Mouse (Mus musculus) urinary bladder, postnatal 36 days (tissue): ENCODE measurements around the gene Rad51.

Experiments
- DNase-seq, 2 experiments: peaks; one replicate each; pipeline ENCODE4 v3.0.0; 2022; ENCODE audit warnings: low spot score in 2 of 2, mixed read lengths in 1 of 2

Rad51 gene

DNA sequence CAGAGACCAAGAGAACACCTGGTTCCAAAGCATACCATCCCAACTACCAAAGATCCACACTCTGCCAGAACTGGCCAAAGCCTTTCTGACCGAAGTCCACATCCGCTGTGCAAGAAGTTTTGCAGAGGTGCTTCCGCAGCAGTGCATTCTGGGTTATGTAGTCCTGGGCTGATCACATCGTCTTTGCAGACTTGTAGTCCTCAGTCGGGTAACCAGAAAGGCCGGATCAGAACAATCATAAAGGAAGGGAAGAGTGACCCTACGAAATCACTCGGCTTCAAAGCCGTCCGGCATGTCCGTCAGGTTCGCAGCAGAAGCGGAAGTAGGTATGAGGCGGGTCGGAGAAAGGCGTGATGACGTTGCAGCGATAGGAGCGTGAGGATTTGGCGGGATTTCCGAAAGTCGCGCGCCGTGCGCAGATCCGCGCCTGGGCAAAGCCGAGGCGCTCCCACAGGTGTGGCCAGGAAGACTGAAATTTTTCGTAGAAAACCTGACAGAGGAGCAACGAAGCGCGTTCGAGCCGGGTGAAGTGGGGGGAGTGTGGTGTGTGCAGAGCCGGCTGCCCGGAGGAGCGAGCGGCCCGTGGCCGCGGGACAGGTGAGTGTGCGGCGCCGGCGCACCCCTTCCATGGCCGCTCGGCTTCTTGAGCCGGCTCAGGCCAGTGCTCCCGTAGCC lies at the start of gene Rad51:
Gene Rad51 (plus strand): TSS at position 356 of the 675 bp plus-strand sequence.
- DNase-seq: peak; percentile 83 to 87

DNA sequence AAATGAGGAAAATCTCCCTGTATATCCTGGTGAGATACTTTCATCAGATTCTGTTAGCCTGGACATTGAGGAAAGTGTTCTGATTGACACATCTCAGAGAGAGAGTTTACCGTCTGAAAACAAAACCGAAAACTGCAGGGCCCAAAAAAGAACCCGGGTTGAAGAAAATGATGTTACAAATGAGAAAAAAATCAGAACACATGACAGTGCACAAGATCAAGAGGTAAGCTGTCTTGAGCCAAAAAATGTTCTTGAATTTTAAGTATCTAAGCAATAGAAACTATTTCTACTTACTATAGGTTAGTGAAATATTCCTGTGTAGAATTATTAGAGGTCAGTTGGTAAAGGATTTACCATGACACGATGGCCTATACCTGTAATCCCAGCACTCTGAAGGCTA lies 40.2 kb upstream of the Rad51 start:
- DNase-seq: no peak

DNA sequence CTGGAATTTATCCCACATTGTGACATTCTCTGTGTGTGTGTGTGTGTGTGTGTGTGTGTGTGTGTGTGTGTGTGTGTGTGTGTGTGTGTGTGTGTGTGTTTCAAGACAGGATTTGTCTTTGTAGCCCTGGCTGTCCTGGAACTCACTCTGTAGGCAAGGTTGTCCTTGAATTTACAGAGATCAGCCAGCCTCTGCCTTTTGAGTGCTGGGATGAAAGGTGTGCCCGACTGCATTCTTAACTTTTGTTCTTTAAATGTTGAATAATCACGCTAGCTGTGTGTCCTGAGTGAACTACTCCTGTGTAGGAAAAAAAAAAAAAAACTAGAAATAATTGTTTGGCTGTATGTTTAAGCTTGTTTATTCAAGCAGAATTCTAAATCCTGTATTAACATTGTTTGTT lies 26.4 kb upstream of the Rad51 start:
- no peak for DNase-seq

DNA sequence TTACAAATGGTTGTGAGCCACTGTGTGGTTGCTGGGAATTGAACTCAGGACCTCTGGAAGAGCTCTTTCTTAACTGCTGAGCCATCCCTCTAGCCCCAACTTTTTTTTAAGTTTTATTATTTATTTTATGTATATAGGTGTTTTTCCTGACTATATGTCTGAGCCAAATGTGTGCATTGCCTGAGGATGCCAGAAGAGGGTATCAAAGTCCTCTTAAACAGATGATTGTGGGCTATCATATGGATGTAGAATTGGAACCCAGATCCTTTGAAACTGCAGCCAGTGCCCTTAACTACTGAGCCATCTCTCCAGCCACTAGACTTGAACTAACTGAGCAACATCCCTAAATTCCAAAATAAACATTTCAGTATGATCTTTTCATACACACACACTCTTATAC lies 11.0 kb upstream of the Rad51 start:
- no peak for DNase-seq

DNA sequence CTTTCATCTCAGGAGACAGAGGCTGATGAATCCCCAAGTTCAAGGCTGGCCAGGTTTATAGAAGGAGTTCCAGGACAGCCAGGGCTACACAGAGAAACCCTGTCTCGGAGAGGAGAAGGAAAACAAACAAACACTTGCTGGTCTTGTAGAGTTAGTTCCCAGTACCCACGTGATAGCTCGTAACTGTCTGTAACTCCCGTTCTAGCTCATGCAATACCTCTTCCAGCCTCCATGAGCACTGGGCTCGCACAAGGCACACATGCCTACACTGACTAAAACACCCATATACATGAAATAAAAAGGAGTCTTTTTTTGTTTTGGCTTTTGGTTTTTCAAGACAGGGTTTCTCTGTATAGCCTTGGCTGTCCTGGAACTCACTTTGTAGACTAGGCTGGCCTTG lies 6.0 kb upstream of the Rad51 start:
- DNase-seq: no peak

DNA sequence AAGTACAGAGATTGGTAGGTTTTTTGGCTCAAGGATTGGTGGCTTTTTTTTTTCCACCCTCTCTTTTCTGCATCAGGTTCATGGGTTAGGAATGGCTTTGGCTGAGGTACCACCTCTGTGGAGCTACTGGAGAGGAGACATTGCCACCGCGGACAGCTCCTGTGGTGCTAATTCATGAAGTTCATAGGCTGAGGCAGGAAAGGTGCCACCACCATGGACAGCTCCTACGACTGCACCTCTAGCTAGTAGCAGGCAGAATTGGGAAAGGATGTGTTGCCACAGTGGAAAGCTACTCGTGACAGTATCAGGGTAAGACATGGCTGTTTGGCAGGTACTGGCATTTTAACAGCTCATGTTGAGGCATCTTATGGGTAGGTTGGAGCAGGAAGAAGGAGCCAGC lies 4.0 kb upstream of the Rad51 start:
- DNase-seq: peak in 1 of 2 experiments; percentile 9

DNA sequence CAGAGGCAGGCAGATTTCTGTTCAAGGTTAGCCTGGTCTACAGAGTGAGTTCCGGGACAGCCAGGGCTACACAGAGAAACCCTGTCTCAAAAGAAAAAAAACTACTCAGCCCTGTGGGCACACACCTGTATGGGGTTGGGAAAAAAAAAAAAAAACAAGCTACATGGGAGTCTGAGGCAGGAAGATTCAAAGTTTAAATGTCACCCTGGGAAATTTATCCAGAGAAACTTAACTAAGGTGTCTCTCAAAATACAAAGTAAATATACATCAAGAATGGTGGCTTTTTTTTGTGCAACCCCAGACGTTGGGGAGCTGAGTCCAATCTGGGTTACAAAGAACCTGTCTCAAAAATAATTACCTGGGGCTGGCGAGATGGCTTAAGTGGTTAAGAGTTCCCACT lies 1.5 kb upstream of the Rad51 start:
- DNase-seq: no peak

DNA sequence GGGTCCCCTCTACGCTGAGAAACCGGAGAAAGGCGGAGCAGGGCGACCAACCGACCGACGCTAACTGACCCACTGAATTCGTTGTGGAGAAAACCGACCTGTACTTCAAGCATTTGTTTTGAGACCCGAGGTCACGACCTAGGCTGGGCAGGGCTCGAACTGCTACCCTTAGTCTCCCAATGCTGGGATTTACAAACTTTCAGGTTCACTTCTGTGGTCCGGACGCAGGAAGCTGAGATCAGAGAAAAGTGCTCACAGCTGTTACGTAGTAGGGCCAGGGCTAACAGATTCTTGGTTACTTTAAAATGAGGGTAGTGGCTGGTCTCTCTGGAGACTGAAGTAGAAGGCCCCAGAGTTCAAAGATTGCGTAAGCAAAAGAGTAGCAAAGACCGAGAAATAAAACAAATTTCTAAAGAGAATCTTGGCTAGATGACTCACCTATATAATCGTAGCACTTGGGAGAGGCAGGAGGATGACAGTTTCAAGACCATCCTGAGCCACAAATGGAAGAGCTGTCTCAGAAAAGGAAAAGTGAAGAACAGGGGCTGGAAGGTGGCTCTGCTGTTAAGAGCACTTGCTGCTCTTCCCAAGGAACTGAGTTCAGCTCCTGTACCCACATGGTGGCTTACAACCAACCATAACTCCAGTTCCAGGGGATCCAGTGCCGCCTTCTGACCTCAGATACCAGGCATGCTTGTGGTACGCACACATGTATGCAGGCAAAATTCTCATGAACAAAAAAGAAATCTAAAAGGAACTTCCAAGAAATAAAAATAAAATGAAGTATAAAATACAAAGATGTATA lies 730 bp downstream of the Rad51 start:
- no peak for DNase-seq

DNA sequence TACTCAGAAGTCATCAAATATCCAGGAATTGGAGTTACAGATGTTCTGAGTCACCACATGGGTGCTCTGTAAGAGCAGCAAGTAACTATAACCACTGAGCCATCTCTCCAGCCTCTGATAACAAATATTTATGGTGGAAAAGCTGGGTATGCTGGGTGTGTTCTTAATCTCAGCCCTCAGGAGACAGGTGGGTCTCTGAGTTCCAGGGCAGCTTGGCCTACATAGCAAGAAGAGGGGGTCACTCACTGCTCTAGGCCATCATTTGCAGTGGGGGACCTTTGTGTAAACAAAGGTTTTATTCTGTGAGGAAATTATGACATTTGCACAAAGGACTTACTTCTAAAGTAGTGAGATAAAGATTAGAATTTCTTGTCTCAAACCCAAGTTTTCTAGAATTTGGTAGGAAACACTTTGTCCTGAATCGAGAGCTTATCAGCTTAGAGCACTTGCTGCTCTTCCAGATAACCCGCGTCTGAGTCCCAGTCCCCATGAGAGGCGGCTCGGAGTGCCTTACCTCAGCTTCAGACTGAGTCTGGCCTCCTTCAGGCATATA lies 23.8 kb downstream of the Rad51 start:
- no peak for DNase-seq

DNA sequence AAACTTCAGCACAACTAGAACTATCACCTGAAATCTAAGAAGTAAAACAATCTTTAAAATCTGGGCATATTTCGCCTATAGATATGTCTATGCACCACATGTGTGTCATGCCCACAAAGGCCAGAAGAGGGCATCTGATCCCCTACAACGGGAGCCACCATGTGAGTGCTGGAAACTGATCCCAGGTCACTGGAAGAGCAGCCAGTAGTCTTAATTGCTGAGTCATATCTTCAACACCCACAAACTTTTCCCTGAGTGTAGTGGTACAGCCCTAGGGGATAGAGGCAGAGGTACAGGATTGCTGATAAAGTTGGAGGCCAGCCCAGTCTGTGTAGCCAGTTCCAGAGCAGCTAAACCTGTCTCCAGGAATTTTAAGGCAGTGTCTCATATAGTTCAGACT lies 32.6 kb downstream of the Rad51 start:
- no peak for DNase-seq

DNA sequence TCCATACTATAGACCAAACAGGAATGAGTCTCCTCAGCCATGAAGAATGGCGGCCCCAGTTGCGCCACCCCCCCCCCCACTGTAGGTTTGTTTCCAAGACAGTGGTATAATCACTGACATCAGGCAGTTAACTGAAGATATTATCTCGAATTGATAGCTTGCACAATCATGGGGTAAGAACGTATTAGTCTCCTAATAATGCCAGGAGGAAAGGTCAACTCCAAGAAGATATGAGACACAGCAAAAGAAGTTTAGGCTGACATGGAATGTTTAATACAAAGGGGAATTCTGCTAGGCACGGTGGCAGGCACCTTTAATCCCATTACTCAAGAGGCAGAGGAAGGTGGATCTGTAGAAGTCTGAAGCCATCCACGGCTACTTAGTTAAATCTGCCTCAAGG lies 33.8 kb downstream of the Rad51 start:
- DNase-seq: no peak

DNA sequence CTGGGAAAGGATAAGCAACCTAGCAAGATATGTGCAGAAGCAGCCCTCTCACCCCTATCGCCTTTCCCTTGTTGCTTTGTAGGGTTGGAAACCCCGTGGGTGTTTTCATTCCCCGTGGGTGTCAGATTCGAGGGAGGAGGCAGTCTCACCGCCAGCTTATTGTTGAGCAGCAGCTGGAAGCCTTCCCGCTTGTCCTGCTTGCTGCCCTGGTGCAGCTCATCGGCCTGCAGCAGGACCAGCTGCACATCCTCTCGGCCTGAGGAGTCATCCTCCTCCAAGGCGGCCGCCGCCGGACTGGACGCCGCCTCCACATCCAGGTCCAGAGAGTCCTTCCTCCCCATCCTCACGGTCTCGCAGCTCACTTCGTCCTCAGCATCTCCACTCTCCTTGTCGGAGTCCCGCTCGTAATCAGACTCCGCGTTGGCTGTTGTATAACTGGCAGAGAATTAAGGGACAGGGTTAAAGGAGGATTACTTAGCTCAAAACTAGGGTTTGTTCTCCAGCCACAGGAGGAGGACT lies 34.6 kb downstream of the Rad51 start:
- no peak for DNase-seq

DNA sequence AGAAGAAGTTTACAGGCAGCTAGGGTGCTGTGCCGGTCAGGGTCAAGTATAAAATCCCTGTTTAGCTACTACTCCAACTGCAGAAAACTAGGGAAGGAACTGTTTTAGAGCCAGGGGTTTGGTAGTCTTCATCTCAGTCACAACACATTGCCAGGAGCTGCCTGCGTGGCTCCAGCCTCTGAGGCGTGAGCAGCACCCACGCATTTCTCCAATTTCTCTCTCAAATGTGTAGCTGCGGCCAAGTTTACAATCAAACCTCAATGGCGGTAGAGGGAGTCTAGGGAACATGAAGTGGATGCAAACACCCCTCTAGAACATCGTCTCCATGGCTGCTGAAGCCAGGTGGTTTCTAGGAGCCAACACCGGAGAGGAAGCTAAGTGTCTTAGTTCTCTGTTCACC lies 35.2 kb downstream of the Rad51 start:
- no peak for DNase-seq

DNA sequence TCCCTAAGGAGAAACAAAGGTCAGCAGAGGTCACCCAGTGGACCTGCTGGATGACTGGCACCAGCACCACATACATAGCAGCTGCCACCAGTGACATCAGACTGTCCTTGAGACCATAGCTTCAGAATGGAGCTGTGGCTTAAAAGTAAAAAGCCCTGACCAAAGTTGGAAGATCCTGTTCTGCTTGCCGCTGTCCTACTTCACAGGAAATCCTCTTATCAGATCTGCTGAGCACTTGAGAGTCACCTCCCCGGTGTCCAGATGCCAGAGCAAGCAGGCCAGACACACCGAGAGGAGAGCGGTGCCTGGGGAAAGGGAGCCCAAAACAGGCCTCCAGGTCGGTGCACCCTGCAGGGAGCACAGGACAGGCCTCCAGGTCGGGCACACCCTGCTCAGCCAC lies 39.7 kb downstream of the Rad51 start:
- no peak for DNase-seq

DNA sequence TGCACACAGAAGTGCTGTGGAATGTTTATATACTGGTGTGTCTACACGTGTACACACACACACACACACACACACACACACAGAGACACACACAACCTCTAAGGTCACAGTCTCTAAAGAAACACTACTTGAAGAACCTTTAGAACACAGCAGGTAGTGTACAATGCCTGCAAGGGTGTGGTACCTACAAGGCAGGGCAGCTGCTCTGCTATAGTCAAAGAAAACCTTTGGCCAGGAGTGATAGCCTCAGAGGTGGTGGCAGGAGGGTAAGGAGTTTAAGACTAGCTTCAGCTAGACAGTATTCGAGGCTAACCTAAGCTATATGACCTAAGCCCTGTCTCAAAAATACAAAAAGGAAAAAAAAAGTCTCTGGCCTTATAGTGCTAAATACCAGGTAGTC lies 42.1 kb downstream of the Rad51 start:
- no peak for DNase-seq

DNA sequence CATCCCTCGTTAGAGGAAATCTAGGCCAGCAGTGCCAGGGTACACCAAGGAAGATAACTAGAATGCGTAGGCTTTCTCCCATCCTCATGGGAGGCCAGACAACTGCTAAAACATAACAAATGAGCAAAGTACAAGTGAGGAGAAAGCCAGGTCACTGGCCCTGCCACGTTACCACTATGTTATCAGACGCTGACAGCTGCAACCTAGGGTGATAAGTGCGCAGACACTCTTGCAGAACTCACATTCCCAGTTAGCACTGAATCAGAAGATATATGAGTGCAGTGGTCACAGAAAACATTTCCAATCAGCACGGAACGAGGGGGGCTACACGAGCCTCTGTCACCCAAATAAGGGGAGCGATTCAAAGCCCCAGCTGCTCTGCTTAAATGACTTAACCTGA lies 42.8 kb downstream of the Rad51 start:
- no peak for DNase-seq

DNA sequence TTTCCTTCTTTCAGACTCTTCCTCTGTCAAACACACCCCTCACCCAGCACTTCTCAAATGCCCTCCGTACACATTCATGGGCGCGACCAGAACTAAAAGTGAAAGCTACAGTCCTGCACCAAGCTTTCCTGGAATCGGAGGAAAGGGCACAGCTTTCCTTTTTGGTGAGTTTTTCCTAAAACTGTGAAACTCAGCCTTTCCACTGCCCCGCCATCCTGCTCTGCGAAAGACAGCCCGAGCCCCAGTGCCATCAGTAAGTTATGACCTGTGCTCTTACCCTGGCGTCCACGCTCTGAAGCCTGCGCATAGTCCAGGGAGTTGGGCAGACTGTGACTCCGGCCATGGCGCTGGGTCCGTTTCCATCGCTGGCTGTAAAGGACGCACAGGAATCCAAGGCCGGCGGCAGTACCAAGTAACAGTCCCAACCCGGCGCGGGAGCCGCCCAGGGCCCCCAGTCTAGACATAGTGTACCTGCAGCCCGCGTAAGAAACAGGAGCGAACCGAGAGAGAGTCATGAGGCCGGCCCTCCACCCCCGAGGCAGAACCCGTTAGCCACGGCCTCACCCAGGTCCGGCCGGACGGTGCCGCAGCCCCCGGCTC lies 43.6 kb downstream of the Rad51 start:
- no peak for DNase-seq

DNA sequence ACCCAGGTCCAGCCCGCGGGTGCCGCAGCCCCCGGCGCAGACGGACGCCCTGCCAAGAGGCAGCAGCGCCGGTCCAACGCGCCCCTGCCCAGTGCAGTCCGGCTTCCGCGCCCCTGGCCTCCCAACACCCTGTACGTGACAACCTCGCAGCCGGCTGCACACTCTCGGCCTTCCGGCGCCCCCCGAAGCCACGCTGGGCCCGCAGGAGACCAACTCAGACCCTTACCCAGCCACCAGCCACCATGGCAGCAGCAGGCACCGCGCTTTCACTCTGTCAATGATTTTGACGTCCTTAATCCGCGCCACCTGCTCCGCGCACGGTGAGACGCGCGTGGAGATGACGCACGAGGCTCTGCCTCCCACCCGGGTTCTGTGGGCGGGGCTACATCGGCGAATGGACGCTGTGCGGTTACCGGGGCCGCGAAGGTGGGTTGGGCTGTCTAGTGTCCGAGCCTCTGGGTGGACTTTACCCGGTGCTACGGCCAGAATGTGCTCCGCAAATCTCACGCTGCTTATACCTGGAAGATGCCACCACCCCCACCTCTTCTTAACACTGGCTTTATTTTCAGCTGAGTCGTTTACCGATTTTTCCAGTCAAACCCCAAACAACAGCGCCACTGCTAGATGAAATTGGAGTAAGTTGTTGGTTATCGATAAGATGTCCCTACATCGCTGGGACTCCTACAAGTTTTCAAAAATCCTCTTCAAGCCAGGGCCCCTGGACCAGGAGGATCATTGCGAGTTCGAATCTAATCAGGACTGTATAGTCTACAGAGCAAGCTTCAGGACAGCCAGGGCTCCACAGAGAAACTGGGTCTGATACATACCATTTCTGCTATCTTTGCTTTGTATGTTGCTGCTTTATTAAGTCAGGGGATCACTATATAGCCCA lies 44.3 kb downstream of the Rad51 start, which contains the start of gene Rmdn3:
Gene Rmdn3 (minus strand): TSS at position 354 of the 892 bp plus-strand sequence.
- DNase-seq: peak; percentile 92

DNA sequence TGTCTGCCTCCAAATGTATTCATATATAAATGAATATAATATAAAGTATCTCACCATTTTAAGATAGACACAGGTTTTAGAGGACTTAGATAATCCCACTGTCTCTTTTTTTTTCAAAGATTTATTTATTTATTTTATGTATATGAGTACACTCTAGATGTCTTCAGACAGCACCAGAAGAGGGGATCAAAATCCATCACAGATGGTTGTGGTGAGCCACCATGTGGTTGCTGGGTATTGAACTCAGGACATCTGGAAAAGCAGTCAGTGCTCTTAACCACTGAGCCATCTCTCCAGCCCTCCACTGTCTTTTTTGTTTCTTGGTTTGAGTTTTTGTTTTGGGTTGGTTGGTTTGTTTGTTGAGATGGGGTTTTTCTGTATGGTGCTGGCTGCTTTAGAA lies 45.2 kb downstream of the Rad51 start:
- DNase-seq: no peak

DNA sequence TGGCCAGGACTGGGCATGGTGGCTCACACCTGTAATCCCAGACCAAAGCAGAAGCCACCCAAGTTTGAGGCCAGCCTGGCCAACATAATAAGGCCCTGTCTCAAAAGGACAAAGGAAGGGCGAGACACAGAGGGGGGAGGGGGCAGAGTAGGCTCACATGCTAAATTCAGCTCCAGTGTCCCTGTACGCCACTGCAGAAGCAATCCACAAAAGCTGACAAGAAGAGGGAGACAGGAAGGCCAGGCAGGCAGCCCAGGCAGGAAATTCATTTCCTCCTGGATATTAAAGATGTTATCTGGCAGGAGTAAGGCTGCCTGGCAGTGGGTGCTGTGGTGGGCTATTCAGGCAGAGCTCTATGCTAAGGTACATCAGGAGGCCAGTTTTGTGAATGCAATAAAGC lies 48.7 kb downstream of the Rad51 start:
- DNase-seq: no peak

DNA sequence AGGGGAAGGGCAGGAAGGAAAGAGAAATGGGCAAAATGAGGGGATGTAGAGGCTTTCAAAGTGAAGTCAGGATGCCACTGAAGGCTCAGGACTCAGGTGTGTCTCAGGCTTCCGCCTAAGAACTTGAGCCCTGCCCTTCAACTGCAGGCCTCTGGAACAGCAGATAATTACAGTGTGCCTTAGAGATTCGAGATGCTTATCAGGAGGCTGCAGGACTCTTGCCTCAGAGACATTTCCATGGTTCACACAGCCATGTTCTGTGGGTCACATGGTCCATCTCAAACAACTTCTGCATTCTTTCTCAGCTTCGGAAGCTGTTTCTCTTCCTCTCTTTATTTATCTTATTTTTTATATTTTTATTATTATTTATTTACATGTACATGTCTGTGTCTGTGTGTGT lies 50.5 kb downstream of the Rad51 start:
- DNase-seq: no peak
